Mouse (Mus musculus): Measurements from ENCODE around the gene Pkp4.
"Not testable (repeated sequence)": the region's sequence is repeated elsewhere in the genome, so short reads cannot be mapped to it uniquely, and the experiment has no call there.

The Pkp4 gene

DNA sequence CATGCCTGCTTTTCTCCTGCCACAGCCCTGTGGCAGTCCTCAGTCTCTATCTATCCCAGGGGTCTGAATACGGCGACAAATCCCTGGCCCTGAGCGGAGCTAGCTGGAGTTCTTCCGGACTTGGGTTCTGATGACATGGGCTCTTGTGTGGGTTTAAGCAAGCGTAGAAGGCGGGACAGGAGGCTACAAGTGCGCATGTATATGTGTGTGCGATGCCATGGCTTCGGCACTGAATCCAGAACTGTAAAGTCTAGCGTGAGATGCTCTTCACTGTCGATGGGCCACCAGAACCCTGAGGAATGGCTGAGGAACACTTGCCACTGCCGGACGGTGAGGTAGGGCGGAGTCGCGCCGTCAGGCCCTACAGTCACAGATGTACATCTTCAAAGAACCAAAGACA lies 222.6 kb downstream of the Pkp4 start:
- DNase-seq (ENCODE audit: low read depth, low spot score): no peak

DNA sequence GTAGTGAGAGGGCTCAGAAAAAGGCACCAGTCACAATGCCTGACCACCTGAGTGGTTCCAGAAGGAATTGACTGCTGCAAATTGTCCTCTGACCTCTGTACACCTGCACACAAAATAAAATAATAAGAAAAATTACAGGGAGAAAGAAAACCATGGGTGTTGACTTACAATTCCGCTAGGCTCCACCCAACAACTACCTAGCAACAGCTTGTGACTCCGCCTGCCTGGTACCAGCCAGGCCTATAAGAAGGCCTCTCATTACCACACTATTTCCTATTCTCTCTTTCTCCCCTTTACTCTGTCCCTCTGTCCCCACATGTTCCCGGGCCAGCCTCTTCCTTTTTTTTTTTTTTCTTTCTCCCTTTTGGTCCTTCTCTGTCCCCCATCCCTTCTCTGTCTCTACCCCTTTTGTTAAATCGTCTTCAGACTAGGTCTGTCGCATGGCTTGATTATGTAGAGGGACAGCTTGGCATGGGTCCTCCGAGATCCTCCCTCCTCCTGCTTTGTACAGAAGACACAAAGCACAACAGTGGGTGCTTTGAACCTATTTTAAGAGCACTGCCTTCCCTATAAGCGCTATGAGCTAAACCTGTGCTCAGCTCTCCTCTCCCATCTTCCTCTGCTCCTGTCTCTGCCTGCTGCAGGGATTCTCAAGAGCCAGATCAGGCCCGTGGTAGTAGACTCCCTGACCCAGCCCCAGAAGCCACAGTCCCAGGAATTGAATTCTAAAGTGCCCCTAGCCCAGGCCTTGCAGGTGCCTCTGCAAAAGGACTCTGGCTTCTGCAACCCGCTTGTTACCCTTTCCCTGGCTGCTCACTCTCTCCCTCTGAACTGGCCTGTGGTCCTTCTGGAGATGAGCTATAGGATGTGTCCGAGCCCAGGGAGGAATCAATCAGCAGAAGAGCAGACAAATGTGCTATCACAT lies 223.5 kb downstream of the Pkp4 start:
- DNase-seq (ENCODE audit: low read depth, low spot score): no peak

DNA sequence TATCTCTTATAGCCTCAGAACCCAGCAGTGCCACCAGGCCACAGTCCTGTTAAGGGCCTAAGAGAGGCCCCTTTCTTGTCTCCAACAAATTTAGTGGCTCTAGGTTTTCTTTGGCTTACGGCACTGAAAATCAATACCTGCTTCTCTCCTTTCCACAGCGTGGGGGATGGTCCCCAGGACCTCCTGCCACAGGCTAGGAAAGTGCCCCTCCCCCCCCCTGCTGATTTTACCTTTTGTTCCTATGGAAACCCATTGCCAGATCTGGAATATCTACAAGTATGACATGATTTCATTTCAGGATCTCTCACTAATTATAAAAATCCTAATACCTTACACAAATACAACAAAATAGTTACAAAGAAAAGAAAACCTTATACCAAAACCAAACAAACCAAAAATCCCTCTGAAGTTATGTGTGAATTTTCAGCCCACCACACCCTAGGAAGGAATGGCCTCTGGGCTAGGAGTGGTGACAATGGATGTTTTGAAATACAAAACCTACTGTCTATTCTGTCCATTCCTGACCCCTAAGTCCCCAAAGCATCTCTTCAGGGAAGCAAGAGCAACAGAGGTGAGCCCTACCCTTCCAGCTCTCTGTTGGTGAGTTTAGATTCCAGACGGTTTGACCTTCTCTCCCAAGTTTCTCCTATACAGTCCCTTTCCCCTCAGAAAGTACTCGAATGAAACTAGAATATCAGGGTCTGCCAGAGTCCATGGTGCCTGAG lies 224.7 kb downstream of the Pkp4 start:
- no peak for DNase-seq (ENCODE audit: low read depth, low spot score)

DNA sequence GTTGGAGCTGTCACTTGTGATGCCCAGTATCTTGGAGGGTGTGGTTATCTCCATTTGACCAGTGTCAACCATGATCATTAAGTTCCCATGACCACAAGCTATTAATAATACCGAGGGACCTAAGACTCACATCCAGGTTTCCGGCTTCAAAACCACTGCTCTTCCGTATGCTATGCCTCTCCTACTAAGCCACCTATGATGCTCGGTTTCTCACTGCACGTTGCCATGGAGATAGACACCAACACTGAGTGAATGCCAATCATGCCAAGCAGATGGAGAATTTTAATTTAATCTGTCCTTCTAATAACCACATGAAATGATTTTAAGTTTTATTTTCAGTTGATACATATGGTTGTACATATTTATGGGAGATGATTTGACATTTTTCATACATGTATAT lies 229.3 kb downstream of the Pkp4 start:
- no peak for DNase-seq (ENCODE audit: low read depth, low spot score)

DNA sequence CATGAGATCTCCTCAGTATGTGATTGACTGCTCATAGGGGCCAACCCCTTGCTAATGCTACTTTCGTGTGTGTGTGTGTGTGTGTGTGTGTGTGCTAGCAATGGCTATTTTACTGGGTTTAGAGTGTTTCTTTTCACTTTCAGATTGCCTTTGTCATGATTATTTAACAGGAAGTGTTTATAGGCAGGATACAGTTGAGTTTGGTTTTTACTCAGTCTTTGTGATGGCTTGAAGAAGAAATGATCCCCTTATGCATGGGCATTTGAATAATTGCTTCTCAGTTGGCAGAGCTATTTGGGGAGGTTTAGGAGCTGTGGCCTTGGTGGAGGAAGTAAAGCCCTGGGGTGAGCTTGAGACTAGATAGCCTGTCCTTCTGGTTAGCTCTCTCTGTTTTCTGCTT lies 232.5 kb downstream of the Pkp4 start:
- no peak for DNase-seq (ENCODE audit: low read depth, low spot score)

DNA sequence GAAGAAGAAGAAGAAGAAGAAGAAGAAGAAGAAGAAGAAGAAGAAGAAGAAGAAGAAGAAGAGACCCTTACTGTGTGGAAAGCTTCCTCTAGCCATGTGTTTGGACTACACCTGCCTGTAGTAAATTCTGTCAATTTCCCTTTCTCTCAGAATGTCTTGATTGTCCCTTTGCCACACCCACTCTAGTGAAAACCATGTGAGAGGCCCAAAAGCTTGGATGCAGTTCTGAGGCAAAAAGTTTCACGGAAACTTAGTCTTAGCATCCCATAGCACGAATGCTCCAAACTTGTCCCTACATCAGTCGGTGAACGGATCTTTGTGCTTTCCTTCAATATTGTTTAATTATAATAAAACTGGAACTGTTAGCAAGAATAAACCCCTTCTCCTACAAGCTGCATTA lies 234.0 kb downstream of the Pkp4 start:
- no peak for DNase-seq (ENCODE audit: low read depth, low spot score)

DNA sequence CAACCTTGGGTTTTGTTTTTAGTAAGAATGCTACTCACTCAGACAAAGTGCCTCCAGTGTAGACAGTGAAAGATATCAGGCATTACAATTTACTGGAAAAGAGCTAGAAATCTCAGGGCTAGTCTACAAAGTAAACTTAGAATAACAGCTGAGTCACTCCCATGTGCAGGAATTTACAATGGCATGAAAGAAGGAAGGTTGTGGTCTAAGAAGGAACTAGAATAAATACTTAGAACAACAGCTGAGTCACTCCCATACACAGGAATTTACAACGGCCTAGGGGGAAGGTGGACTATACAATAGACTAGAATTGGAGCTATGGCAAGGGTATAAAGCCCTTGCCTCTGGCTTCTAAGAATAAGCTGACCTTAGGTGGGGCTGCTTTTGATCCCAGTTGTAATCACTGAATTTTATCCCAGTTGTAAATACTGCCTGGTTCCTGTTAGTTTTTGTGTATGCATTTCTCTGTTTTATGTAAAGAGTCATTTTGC lies 234.6 kb downstream of the Pkp4 start:
- DNase-seq (ENCODE audit: low read depth, low spot score): not testable (repeated sequence)

DNA sequence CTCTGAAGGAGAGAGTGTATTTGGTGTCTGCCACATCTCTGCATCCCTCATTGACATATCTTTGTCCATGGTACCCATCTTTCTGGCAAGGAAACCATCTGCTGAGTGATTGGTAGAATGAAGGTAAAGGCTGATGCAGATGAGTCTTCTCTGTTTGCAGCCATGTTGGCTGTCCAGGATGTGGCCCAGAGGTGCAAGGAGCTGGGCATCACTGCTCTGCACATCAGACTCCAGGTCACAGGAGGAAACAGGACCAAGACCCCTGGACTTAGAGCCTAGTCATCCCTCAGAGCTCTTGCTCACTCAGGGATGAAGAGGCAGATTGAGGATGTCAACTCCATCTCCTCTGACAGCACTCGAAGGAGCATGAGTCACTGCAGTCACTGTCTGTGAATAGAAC lies 235.9 kb downstream of the Pkp4 start:
- DNase-seq (ENCODE audit: low read depth, low spot score): no peak

DNA sequence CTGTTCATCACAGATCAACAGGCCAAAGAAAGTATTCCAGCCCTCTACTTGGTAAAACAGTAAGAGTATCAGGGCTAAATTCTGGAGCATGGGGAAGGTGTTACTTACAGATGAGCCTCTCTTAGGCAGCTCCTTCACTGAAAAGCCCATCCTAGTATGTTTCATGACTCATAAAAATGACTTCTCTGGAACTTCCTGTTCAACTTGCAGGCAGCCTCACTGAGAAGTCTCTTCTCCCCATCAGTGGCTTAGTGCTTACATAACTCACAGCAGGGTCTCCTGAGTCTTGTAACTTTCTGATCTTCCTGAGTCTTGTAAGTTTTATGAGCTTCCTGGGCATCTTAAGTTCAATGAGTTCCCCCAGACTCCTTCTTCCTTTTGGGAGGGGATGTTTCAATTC lies 236.9 kb downstream of the Pkp4 start:
- no peak for DNase-seq (ENCODE audit: low read depth, low spot score)

DNA sequence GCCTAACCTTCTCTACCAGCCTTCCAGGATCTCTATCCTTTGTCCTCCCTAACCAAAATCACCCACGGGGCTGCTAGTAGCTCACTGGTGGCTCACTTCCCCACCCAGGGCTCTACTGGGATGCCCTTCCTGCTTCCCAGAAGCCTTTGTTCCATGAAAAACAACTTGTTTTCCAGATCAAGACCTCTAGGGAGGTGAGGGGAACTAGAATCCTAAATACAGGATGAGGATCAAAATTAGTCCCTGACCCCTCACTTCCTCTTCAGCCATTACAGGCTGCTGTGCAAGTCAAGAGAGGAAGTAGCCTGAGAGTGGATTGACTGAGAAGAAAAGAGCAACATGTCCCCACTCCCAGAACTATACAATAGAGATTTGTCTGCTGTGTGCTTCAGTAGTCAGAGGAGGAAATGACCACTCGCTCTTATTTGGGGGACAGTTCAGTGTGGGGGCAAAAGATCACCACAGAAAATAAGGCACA lies 240.3 kb downstream of the Pkp4 start:
- DNase-seq (ENCODE audit: low read depth, low spot score): no peak

DNA sequence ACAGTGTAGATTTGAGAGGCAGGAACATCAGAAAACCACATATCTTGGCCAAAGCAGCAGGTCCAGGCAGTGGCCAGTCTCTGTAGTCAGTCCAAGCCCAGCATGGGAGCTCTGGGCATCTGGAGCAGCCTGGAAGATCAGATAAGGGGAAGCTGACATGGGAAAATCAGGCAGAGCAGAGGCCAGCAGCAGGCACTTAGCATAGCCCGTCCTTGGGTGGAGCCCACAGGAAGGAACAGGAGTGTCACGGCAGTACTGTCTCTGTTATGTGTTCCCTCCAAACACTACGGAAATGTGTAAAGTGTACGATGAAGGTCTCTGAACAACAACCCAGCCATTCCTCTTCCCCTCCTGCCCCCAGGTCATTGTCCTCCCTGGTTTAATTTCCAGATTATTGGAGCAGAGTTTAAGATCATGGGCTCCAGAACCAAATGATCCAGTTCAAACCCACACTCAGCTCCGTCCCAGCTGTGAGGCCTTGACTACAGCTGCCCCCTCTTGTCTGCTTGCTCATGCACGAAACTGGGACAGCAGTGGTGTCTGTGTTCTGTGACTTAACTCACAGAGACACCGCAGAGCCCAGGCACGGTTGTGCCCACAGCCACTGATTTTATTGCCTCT lies 241.3 kb downstream of the Pkp4 start:
- DNase-seq (ENCODE audit: low read depth, low spot score): no peak

DNA sequence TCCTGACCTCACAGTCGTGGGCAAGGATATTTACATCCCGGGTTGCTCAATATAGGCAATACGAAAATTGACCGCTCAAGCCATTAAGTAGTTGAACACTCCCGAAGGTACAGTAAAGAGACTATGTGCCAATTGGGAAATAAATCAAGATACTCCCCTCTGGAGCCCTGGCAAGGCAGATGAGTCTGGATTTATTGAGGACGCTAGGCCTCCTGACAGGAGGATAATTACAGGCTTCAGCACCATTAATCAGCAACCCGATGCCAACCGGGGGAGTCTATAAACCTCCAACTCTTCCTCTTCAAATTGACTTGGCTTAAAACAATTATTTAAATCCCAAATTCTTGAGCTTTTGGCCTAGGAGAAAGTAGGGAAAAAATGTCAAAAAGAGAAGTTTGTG lies 243.4 kb downstream of the Pkp4 start:
- no peak for DNase-seq (ENCODE audit: low read depth, low spot score)

Measured in retina, adult 2 months (tissue).